Mouse (Mus musculus) cerebellum, adult 18-20 months (tissue): ENCODE results near the gene Ncor1.
A peak's percentile ranks its signal among the peaks of the same experiment; 100 is the strongest.
"Not testable (repeated sequence)": the region's sequence is repeated elsewhere in the genome, so short reads cannot be mapped to it uniquely, and the experiment has no call there.

Source experiments
- DNase-seq, 2 experiments: peaks; one replicate each; pipeline ENCODE4 v3.0.0; 2021

The Ncor1 gene

GRCm38 (mm10) chr11:62458276-62458724 is at the start of gene Ncor1, which contains the start of gene Pigl:
Ncor1 (minus strand) TSS chr11:62458541.
Pigl (plus strand) TSS chr11:62458460.
- DNase-seq, result peak; percentile 82 to 88

- no peak for DNase-seq
Observed at GRCm38 (mm10) chr11:62507683-62508082, 49.3 kb upstream of the Ncor1 start.

- DNase-seq, result no peak
Observed at GRCm38 (mm10) chr11:62500529-62500928, 42.2 kb upstream of the Ncor1 start.

GRCm38 (mm10) chr11:62498802-62499201 is 40.5 kb upstream of the Ncor1 start:
- no peak for DNase-seq

- DNase-seq, result no peak
Observed at GRCm38 (mm10) chr11:62497181-62497580, 38.8 kb upstream of the Ncor1 start.

- DNase-seq, result peak; percentile 21 to 39
Observed at GRCm38 (mm10) chr11:62496151-62496715, 37.9 kb upstream of the Ncor1 start.

- no peak for DNase-seq
Observed at GRCm38 (mm10) chr11:62495276-62495801, 37.0 kb upstream of the Ncor1 start.

GRCm38 (mm10) chr11:62494754-62495275 is 36.5 kb upstream of the Ncor1 start:
- DNase-seq, result no peak

- DNase-seq, result no peak
Observed at GRCm38 (mm10) chr11:62493701-62494100, 35.4 kb upstream of the Ncor1 start.

- no peak for DNase-seq
Observed at GRCm38 (mm10) chr11:62487540-62488350, 29.4 kb upstream of the Ncor1 start.

- DNase-seq, result no peak
Observed at GRCm38 (mm10) chr11:62486949-62487348, 28.6 kb upstream of the Ncor1 start.

- no peak for DNase-seq
Observed at GRCm38 (mm10) chr11:62479581-62479980, 21.2 kb upstream of the Ncor1 start.

- DNase-seq, result no peak
Observed at GRCm38 (mm10) chr11:62478931-62479330, 20.6 kb upstream of the Ncor1 start.

- DNase-seq, result no peak
Observed at GRCm38 (mm10) chr11:62476156-62476555, 17.8 kb upstream of the Ncor1 start.

- DNase-seq, result no peak
Observed at GRCm38 (mm10) chr11:62473516-62473915, 15.2 kb upstream of the Ncor1 start.

GRCm38 (mm10) chr11:62470451-62470850 is 12.1 kb upstream of the Ncor1 start:
- DNase-seq, result no peak

- not testable (repeated sequence) for DNase-seq
Observed at GRCm38 (mm10) chr11:62467289-62467688, 8.9 kb upstream of the Ncor1 start.

- no peak for DNase-seq
Observed at GRCm38 (mm10) chr11:62466546-62466945, 8.2 kb upstream of the Ncor1 start.

- DNase-seq, result no peak
Observed at GRCm38 (mm10) chr11:62465849-62466248, 7.5 kb upstream of the Ncor1 start.

GRCm38 (mm10) chr11:62464696-62465095 is 6.4 kb upstream of the Ncor1 start:
- no peak for DNase-seq

- no peak for DNase-seq
Observed at GRCm38 (mm10) chr11:62463225-62463915, 5.0 kb upstream of the Ncor1 start.

GRCm38 (mm10) chr11:62462529-62462928 is 4.2 kb upstream of the Ncor1 start:
- DNase-seq, result not testable (repeated sequence)

- DNase-seq, result no peak
Observed at GRCm38 (mm10) chr11:62458780-62459179, 439 bp upstream of the Ncor1 start.
